Mouse (Mus musculus): ENCODE data around the gene Adam1a. TPM values are rescaled to one million over a fixed set of nuclear protein-coding genes. Genes with fewer than 3 reads are reported as not detected.

Adam1a gene
- polyA plus RNA-seq, 1 experiment from 2014 or later: 0.50 TPM

GRCm38 (mm10) chr5:121585005-121585404, 39.7 kb upstream of the Adam1a start:
- ATAC-seq (ENCODE audit: low FRiP score, low TSS enrichment) (no peak), DNase-seq (ENCODE audit: low spot score) (no peak)
- TF ChIP-seq EP300 (optimal IDR thresholded peaks at IDR 0.05) (no peak), CTCF (IDR thresholded peaks at IDR 0.05; ENCODE audit: low read depth) (no peak)
- H3K27ac ChIP-seq (replicated peaks): no peak overlapping the region; the same call in 1 of the 2 replicates
- WGBS: 97% methylated on average over 10 of the region's 10 CpGs
- H3K36me3 ChIP-seq (ENCODE audit: control insufficient read depth, insufficient read depth, low read length): peaks cover 4% of the 10 kb centered on the region
- H3K4me3 ChIP-seq (ENCODE audit: low read depth, low read length): no peak overlapping the region
- H3K4me1 ChIP-seq (replicated peaks; ENCODE audit: control insufficient read depth, insufficient read depth): peaks cover 6% of the 10 kb centered on the region
- H3K27me3 ChIP-seq (ENCODE audit: control insufficient read depth, insufficient read depth, low read length): no peaks in the 10 kb centered on the region
- H3K4me2 ChIP-seq (replicated peaks; ENCODE audit: low read depth): no peak overlapping the region
- no peak overlapping the region for H3K9ac ChIP-seq (ENCODE audit: low read length)
- H3K9me3 ChIP-seq (ENCODE audit: control insufficient read depth, low read length): no peaks in the 10 kb centered on the region

GRCm38 (mm10) chr5:121583765-121584501, 38.7 kb upstream of the Adam1a start:
- WGBS: 43% methylated on average over 12 of the region's 12 CpGs
- peak overlapping the region; percentile 31 for H3K4me2 ChIP-seq (replicated peaks; ENCODE audit: low read depth)
- H3K9ac ChIP-seq (ENCODE audit: low read length): no peak overlapping the region

GRCm38 (mm10) chr5:121581945-121582344, 36.7 kb upstream of the Adam1a start:
- no peak overlapping the region for H3K4me3 ChIP-seq (ENCODE audit: low read depth, low read length)
- peaks cover 6% of the 10 kb centered on the region for H3K4me1 ChIP-seq (replicated peaks; ENCODE audit: control insufficient read depth, insufficient read depth)
- WGBS: 88% methylated on average over 8 of the region's 8 CpGs
- no peak overlapping the region for H3K27ac ChIP-seq (replicated peaks)
- DNase-seq (ENCODE audit: low spot score) (no peak), ATAC-seq (ENCODE audit: low FRiP score, low TSS enrichment) (no peak)
- no peak overlapping the region for H3K4me2 ChIP-seq (replicated peaks; ENCODE audit: low read depth)
- TF ChIP-seq CTCF (IDR thresholded peaks at IDR 0.05; ENCODE audit: low read depth) (no peak), EP300 (optimal IDR thresholded peaks at IDR 0.05) (no peak)
- H3K9ac ChIP-seq (ENCODE audit: low read length): no peak overlapping the region
- peaks cover 13% of the 10 kb centered on the region for H3K36me3 ChIP-seq (ENCODE audit: control insufficient read depth, insufficient read depth, low read length)
- no peaks in the 10 kb centered on the region for H3K27me3 ChIP-seq (ENCODE audit: control insufficient read depth, insufficient read depth, low read length)
- no peaks in the 10 kb centered on the region for H3K9me3 ChIP-seq (ENCODE audit: control insufficient read depth, low read length)

More at GRCm38 (mm10) chr5:121583765-121584501, 38.7 kb upstream of the Adam1a start:
- H3K4me3 ChIP-seq (ENCODE audit: low read depth, low read length): no peak overlapping the region; the same call in 1 of the 2 replicates
- peak; percentile 97 for DNase-seq (ENCODE audit: low spot score)
- H3K27me3 ChIP-seq (ENCODE audit: control insufficient read depth, insufficient read depth, low read length): no peaks in the 10 kb centered on the region
- H3K4me1 ChIP-seq (replicated peaks; ENCODE audit: control insufficient read depth, insufficient read depth): peaks cover 6% of the 10 kb centered on the region
- peaks cover 13% of the 10 kb centered on the region for H3K36me3 ChIP-seq (ENCODE audit: control insufficient read depth, insufficient read depth, low read length)
- peak; percentile 95 for ATAC-seq (ENCODE audit: low FRiP score, low TSS enrichment)
- no peaks in the 10 kb centered on the region for H3K9me3 ChIP-seq (ENCODE audit: control insufficient read depth, low read length)
- no peak for TF ChIP-seq EP300 (optimal IDR thresholded peaks at IDR 0.05)
- TF ChIP-seq CTCF (IDR thresholded peaks at IDR 0.05; ENCODE audit: low read depth): peak; percentile 92
- H3K27ac ChIP-seq (replicated peaks): peak overlapping the region; percentile 81

GRCm38 (mm10) chr5:121576927-121577488, 31.7 kb upstream of the Adam1a start:
- Histone ChIP-seq H3K27ac (replicated peaks) (no peak overlapping the region), H3K4me2 (replicated peaks; ENCODE audit: low read depth) (no peak overlapping the region), H3K27me3 (ENCODE audit: control insufficient read depth, insufficient read depth, low read length) (no peaks in the 10 kb centered on the region), H3K9ac (ENCODE audit: low read length) (no peak overlapping the region), H3K4me1 (replicated peaks; ENCODE audit: control insufficient read depth, insufficient read depth) (no peaks in the 10 kb centered on the region), H3K36me3 (ENCODE audit: control insufficient read depth, insufficient read depth, low read length) (peaks cover 13% of the 10 kb centered on the region), H3K4me3 (ENCODE audit: low read depth, low read length) (no peak overlapping the region), H3K9me3 (ENCODE audit: control insufficient read depth, low read length) (no peaks in the 10 kb centered on the region)
- 79% methylated on average over 11 of the region's 11 CpGs for WGBS
- DNase-seq (ENCODE audit: low spot score): no peak
- no peak for TF ChIP-seq EP300 (optimal IDR thresholded peaks at IDR 0.05)
- no peak for TF ChIP-seq CTCF (IDR thresholded peaks at IDR 0.05; ENCODE audit: low read depth)
- ATAC-seq (ENCODE audit: low FRiP score, low TSS enrichment): no peak

- peaks cover 13% of the 10 kb centered on the region for H3K36me3 ChIP-seq (ENCODE audit: control insufficient read depth, insufficient read depth, low read length)
- H3K9ac ChIP-seq (ENCODE audit: low read length): no peak overlapping the region
- no peaks in the 10 kb centered on the region for H3K9me3 ChIP-seq (ENCODE audit: control insufficient read depth, low read length)
- WGBS: 92% methylated on average over 11 of the region's 11 CpGs
- no peak overlapping the region for H3K27ac ChIP-seq (replicated peaks)
- ATAC-seq (ENCODE audit: low FRiP score, low TSS enrichment): no peak
- H3K27me3 ChIP-seq (ENCODE audit: control insufficient read depth, insufficient read depth, low read length): no peaks in the 10 kb centered on the region
- no peaks in the 10 kb centered on the region for H3K4me1 ChIP-seq (replicated peaks; ENCODE audit: control insufficient read depth, insufficient read depth)
- H3K4me2 ChIP-seq (replicated peaks; ENCODE audit: low read depth): no peak overlapping the region
- no peak overlapping the region for H3K4me3 ChIP-seq (ENCODE audit: low read depth, low read length)
- DNase-seq (ENCODE audit: low spot score): no peak
- TF ChIP-seq CTCF (IDR thresholded peaks at IDR 0.05; ENCODE audit: low read depth) (no peak), EP300 (optimal IDR thresholded peaks at IDR 0.05) (no peak)
Measured at GRCm38 (mm10) chr5:121575867-121576266, 30.6 kb upstream of the Adam1a start.

- no peak for DNase-seq (ENCODE audit: low spot score)
- Histone ChIP-seq H3K9ac (ENCODE audit: low read length) (no peak overlapping the region), H3K4me1 (replicated peaks; ENCODE audit: control insufficient read depth, insufficient read depth) (no peaks in the 10 kb centered on the region), H3K36me3 (ENCODE audit: control insufficient read depth, insufficient read depth, low read length) (peaks cover 5% of the 10 kb centered on the region), H3K27me3 (ENCODE audit: control insufficient read depth, insufficient read depth, low read length) (no peaks in the 10 kb centered on the region), H3K27ac (replicated peaks) (no peak overlapping the region), H3K9me3 (ENCODE audit: control insufficient read depth, low read length) (no peaks in the 10 kb centered on the region), H3K4me3 (ENCODE audit: low read depth, low read length) (no peak overlapping the region), H3K4me2 (replicated peaks; ENCODE audit: low read depth) (no peak overlapping the region)
- WGBS: 91% methylated on average over 13 of the region's 13 CpGs
- ATAC-seq (ENCODE audit: low FRiP score, low TSS enrichment): no peak
- no peak for TF ChIP-seq EP300 (optimal IDR thresholded peaks at IDR 0.05)
- TF ChIP-seq CTCF (IDR thresholded peaks at IDR 0.05; ENCODE audit: low read depth): no peak
Measured at GRCm38 (mm10) chr5:121574145-121574544, 28.9 kb upstream of the Adam1a start.
